In genomic region chr12:61522829-61523370, GRCm38 (mm10) we compare ENCODE assay signal across 8 mouse cellular contexts. TPM values are rescaled to one million over a fixed set of nuclear protein-coding genes. Genes with fewer than 3 reads are reported as not detected.
DNase-seq lines count a peak whose midpoint lies in the region; ATAC-seq lines count a peak whose summit lies in the region.

Gene Lrfn5, plus strand, starts transcription at chr12:61523150.

- peak; percentile 93 for ATAC-seq in embryonic facial prominence, embryonic 11.5 days (replicated peaks; ENCODE audit: insufficient number of reproducible peaks, low FRiP score, low TSS enrichment, low read depth)
- peak; percentile 88 for ATAC-seq in stomach, embryonic 15.5 days (ENCODE audit: insufficient read depth, low FRiP score, low read depth)

- WGBS in embryonic facial prominence, embryonic 11.5 days = under 1% methylated on average over 49 of the region's 50 CpGs
- under 1% methylated on average over 40 of the region's 50 CpGs for WGBS in stomach, embryonic 15.5 days

- H3K4me3 ChIP-seq in embryonic facial prominence, embryonic 11.5 days (ENCODE audit: low read depth, low read length) = peak within 1 kb of the TSS; percentile 53
- H3K4me3 ChIP-seq in stomach, embryonic 15.5 days (replicated peaks) = peak within 1 kb of the TSS; percentile 51

- H3K4me1 ChIP-seq in embryonic facial prominence, embryonic 11.5 days (ENCODE audit: control insufficient read depth, insufficient read depth, low read length) = peaks cover 5% of the 10 kb centered on the region
- peaks cover 9% of the 10 kb centered on the region for H3K4me1 ChIP-seq in stomach, embryonic 15.5 days

- peaks cover 25% of the 10 kb centered on the region for H3K27me3 ChIP-seq in embryonic facial prominence, embryonic 11.5 days (ENCODE audit: control insufficient read depth, insufficient read depth, low read length)
- peaks cover 35% of the 10 kb centered on the region for H3K27me3 ChIP-seq in stomach, embryonic 15.5 days (replicated peaks)

- no peak within 1 kb of the TSS for H3K27ac ChIP-seq in embryonic facial prominence, embryonic 11.5 days (replicated peaks; ENCODE audit: low read depth, low read length)
- H3K27ac ChIP-seq in stomach, embryonic 15.5 days = no peak within 1 kb of the TSS

- DNase-seq in ovary, postnatal 10 days (ENCODE audit: low spot score) = peak; percentile 24
- no peak for DNase-seq in ovary, adult 18-20 months (ENCODE audit: low spot score)
- DNase-seq in embryonic facial prominence, embryonic 11.5 days (ENCODE audit: low spot score) = peak; percentile 79
- DNase-seq in heart, postnatal 14 days = peak; percentile 35 to 44
- peak; percentile 75 to 76 for DNase-seq in layer of hippocampus, postnatal 14 days (ENCODE audit: low spot score in 2 of 2)
- DNase-seq in mesoderm, embryonic 11.5 days (ENCODE audit: low read depth, low spot score) = peak; percentile 75
- no peak for DNase-seq in natural killer cell, adult 2 months (ENCODE audit: low spot score in 2 of 2)

- intact Hi-C loops in heart, postnatal 14 days (cut with DNase I) = no loop called here

- H3K9ac ChIP-seq in embryonic facial prominence, embryonic 11.5 days (replicated peaks; ENCODE audit: low read length) = peak within 1 kb of the TSS; percentile 61
- no peak within 1 kb of the TSS for H3K9ac ChIP-seq in stomach, embryonic 15.5 days

- H3K4me2 ChIP-seq in embryonic facial prominence, embryonic 11.5 days (ENCODE audit: low read depth, low read length) = peak within 1 kb of the TSS; percentile 78
- peak within 1 kb of the TSS; percentile 85 for H3K4me2 ChIP-seq in stomach, embryonic 15.5 days

- H3K36me3 ChIP-seq in embryonic facial prominence, embryonic 11.5 days (replicated peaks; ENCODE audit: control insufficient read depth, insufficient read depth, low read depth, low read length) = no peaks in the 10 kb centered on the region
- no peaks in the 10 kb centered on the region for H3K36me3 ChIP-seq in stomach, embryonic 15.5 days

- no peaks in the 10 kb centered on the region for H3K9me3 ChIP-seq in embryonic facial prominence, embryonic 11.5 days (replicated peaks; ENCODE audit: control insufficient read depth, low read length)
- H3K9me3 ChIP-seq in stomach, embryonic 15.5 days = no peaks in the 10 kb centered on the region

RNA-seq across cellular contexts. Expression of gene Lrfn5, which starts in this region (rescaled TPM):
- polyA plus RNA-seq in embryonic facial prominence, embryonic 11.5 days (2014; fragmentation: Nextera tagmentation; extraction: Ambion mirVana) = 1.9 and 2.5 TPM in 2 replicates
- not detected for total RNA-seq in heart, postnatal 14 days (2021)
- total RNA-seq in layer of hippocampus, postnatal 14 days (2021) = 100 to 1,000 TPM in 1 of 2 experiments, 10 to 100 TPM in 1; 94.5 to 108 TPM
- 1.0 and 1.2 TPM in 2 replicates for polyA plus RNA-seq in stomach, embryonic 15.5 days (2015; fragmentation: Nextera tagmentation; extraction: Ambion mirVana)

Comparison
In these comparisons a context has a peak if more than half of its experiments do, and no peak if none do; other contexts are left out.
1. RNA of gene Lrfn5 (total RNA-seq): 94.5 to 108 TPM in layer of hippocampus, postnatal 14 days; not detected in heart, postnatal 14 days; every median in the first group is over 10 times any median in the second.
2. DNase-seq: peak in ovary, postnatal 10 days (single experiment), embryonic facial prominence, embryonic 11.5 days (single experiment), layer of hippocampus, postnatal 14 days (2 of 2) and mesoderm, embryonic 11.5 days (single experiment); none in ovary, adult 18-20 months (single experiment) and natural killer cell, adult 2 months (0 of 2).
3. Peak in DNase-seq in heart, postnatal 14 days; RNA of the gene not detected or under 1 TPM.